Mouse (Mus musculus): ENCODE results near the gene Rbmxl1. TPM values are rescaled to one million over a fixed set of nuclear protein-coding genes. Genes with fewer than 3 reads are reported as not detected.

Rbmxl1 gene
- polyA plus RNA-seq, 1 experiment from 2014 or later = 168 TPM

DNA sequence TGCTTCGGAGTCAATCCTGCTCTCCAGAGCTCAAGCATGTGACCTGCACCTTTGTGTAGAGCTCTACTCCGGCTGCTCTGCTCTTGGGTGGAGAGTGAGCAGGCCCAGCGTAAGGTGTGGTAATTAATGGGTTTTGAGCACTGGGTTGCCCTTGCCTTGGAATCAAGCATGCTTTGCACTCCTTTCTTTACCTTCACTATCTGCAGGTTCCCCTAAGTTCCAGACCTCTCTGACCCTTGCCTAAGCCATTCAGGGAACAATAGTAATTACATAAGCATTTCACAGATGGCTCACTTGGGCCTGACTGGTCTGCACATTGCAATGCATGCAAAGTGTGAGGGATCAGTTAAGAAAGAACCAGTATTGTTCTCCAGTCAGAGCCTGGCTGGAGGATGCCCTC, 29.1 kb upstream of the Rbmxl1 start:
- no peaks in the 10 kb centered on the region for H3K4me1 ChIP-seq (ENCODE audit: control insufficient read depth, insufficient read depth, low read length)
- H3K9me3 ChIP-seq (ENCODE audit: control insufficient read depth, low read length) = no peaks in the 10 kb centered on the region
- 0 out of 2 replicates have a peak, but pooled peaks cover 10% of the 10 kb centered on the region for H3K36me3 ChIP-seq (ENCODE audit: control insufficient read depth, insufficient read depth, low read length)
- WGBS = 90% methylated on average over 3 of the region's 3 CpGs
- ATAC-seq = no peak
- no peak overlapping the region for H3K27ac ChIP-seq (ENCODE audit: low read length)
- H3K27me3 ChIP-seq (replicated peaks; ENCODE audit: control insufficient read depth, insufficient read depth, low read length) = no peaks in the 10 kb centered on the region
- no peak overlapping the region for H3K4me3 ChIP-seq (ENCODE audit: low read length)
- no peak overlapping the region for H3K9ac ChIP-seq (ENCODE audit: low read depth, low read length)
- no peak overlapping the region for H3K4me2 ChIP-seq (ENCODE audit: low read depth, low read length)

DNA sequence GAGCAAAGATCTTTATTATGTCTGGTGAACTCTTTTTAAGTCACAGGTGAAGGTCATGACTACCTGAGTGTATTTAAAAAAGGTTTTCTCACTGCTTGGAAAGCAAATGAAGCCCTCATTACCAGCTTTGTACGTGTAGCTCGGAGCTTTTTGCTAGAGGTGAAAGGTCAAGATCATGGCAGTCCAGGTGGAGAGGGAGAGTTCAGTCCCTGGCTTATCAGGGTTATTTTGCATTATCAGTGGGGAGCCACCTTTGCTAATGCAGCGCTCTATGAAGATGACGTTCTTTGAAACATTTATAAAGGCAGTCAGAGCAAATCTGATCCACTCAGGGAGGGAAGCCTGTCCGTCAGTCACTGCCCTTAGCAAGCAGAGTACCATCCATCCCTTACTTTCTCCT, 28.0 kb upstream of the Rbmxl1 start:
- no peak overlapping the region for H3K9ac ChIP-seq (ENCODE audit: low read depth, low read length)
- H3K27ac ChIP-seq (ENCODE audit: low read length) = no peak overlapping the region
- no peak for ATAC-seq
- no peak overlapping the region for H3K4me2 ChIP-seq (ENCODE audit: low read depth, low read length)
- no peaks in the 10 kb centered on the region for H3K9me3 ChIP-seq (ENCODE audit: control insufficient read depth, low read length)
- no peak overlapping the region for H3K4me3 ChIP-seq (ENCODE audit: low read length)
- no peaks in the 10 kb centered on the region for H3K4me1 ChIP-seq (ENCODE audit: control insufficient read depth, insufficient read depth, low read length)
- H3K36me3 ChIP-seq (ENCODE audit: control insufficient read depth, insufficient read depth, low read length) = 0 out of 2 replicates have a peak, but pooled peaks cover 8% of the 10 kb centered on the region
- 77% methylated on average over 5 of the region's 5 CpGs for WGBS
- no peaks in the 10 kb centered on the region for H3K27me3 ChIP-seq (replicated peaks; ENCODE audit: control insufficient read depth, insufficient read depth, low read length)

DNA sequence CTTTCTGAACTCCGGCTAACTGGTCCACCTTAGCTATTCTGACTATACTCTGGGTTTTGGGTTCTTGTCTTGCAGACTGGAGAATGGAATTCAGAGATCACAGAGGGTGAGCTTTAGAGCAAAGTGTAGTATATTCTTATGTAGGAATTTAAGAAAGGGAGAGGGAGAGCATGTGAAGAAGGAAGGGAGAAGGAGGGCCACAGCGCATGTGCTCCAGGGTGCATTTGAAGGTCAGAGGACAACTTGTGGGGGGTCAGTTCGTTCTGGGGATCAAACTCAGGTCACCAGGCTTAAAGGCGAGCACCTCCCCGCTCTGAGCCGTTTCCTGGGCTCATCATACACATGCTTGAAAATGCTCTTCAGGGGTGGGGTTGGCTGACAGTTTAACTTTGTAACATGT, 25.3 kb upstream of the Rbmxl1 start:
- WGBS = 68% methylated on average over 6 of the region's 6 CpGs

GRCm38 (mm10) chr8:78515132-78515531, 6.4 kb upstream of the Rbmxl1 start:
- Histone ChIP-seq H3K27ac (ENCODE audit: low read length) (no peak overlapping the region), H3K4me1 (ENCODE audit: control insufficient read depth, insufficient read depth, low read length) (no peaks in the 10 kb centered on the region), H3K9me3 (ENCODE audit: control insufficient read depth, low read length) (no peaks in the 10 kb centered on the region), H3K9ac (ENCODE audit: low read depth, low read length) (no peak overlapping the region), H3K27me3 (replicated peaks; ENCODE audit: control insufficient read depth, insufficient read depth, low read length) (no peaks in the 10 kb centered on the region), H3K36me3 (ENCODE audit: control insufficient read depth, insufficient read depth, low read length) (peaks cover 3% of the 10 kb centered on the region; the same call in 1 of the 2 replicates), H3K4me3 (ENCODE audit: low read length) (no peak overlapping the region), H3K4me2 (ENCODE audit: low read depth, low read length) (no peak overlapping the region)
- no peak for ATAC-seq
- WGBS = 94% methylated on average over 3 of the region's 3 CpGs

More for the DNA sequence above, 25.3 kb upstream of the Rbmxl1 start:
- Histone ChIP-seq H3K9ac (ENCODE audit: low read depth, low read length) (no peak overlapping the region), H3K27me3 (replicated peaks; ENCODE audit: control insufficient read depth, insufficient read depth, low read length) (no peaks in the 10 kb centered on the region), H3K4me2 (ENCODE audit: low read depth, low read length) (no peak overlapping the region), H3K27ac (ENCODE audit: low read length) (no peak overlapping the region), H3K4me3 (ENCODE audit: low read length) (no peak overlapping the region), H3K4me1 (ENCODE audit: control insufficient read depth, insufficient read depth, low read length) (no peaks in the 10 kb centered on the region), H3K36me3 (ENCODE audit: control insufficient read depth, insufficient read depth, low read length) (0 out of 2 replicates have a peak, but pooled peaks cover 11% of the 10 kb centered on the region), H3K9me3 (ENCODE audit: control insufficient read depth, low read length) (no peaks in the 10 kb centered on the region)
- no peak for ATAC-seq

DNA sequence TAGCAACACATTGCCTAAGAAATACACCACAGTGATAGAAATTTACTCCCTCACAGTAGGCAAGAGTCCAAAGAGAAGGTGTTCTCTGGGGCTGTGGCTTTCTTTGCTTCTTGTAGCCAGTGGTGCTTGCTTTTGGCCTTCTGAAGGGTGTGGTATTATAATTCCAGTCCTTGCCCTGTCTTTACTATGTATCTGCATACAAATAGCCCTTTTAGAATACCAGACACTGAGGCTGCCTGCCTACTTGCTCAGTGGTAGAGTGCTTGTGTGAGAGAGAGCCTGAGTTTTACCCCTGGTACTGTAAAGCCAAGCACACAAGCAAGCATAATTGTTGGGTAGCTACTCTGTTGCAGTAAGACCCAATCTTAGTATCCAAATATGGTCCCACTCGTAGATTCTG, 6.0 kb upstream of the Rbmxl1 start:
- Histone ChIP-seq H3K27me3 (replicated peaks; ENCODE audit: control insufficient read depth, insufficient read depth, low read length) (no peaks in the 10 kb centered on the region), H3K27ac (ENCODE audit: low read length) (no peak overlapping the region), H3K4me1 (ENCODE audit: control insufficient read depth, insufficient read depth, low read length) (no peaks in the 10 kb centered on the region), H3K4me2 (ENCODE audit: low read depth, low read length) (no peak overlapping the region), H3K9ac (ENCODE audit: low read depth, low read length) (no peak overlapping the region), H3K4me3 (ENCODE audit: low read length) (no peak overlapping the region), H3K9me3 (ENCODE audit: control insufficient read depth, low read length) (no peaks in the 10 kb centered on the region), H3K36me3 (ENCODE audit: control insufficient read depth, insufficient read depth, low read length) (peaks cover 3% of the 10 kb centered on the region; the same call in 1 of the 2 replicates)
- no peak for ATAC-seq
- WGBS = 93% methylated on average over 1 of the region's 1 CpGs

- Histone ChIP-seq H3K9me3 (ENCODE audit: control insufficient read depth, low read length) (no peaks in the 10 kb centered on the region), H3K36me3 (ENCODE audit: control insufficient read depth, insufficient read depth, low read length) (peaks cover 3% of the 10 kb centered on the region; the same call in 1 of the 2 replicates), H3K9ac (ENCODE audit: low read depth, low read length) (no peak overlapping the region), H3K27me3 (replicated peaks; ENCODE audit: control insufficient read depth, insufficient read depth, low read length) (no peaks in the 10 kb centered on the region), H3K4me2 (ENCODE audit: low read depth, low read length) (no peak overlapping the region), H3K27ac (ENCODE audit: low read length) (no peak overlapping the region), H3K4me3 (ENCODE audit: low read length) (no peak overlapping the region), H3K4me1 (ENCODE audit: control insufficient read depth, insufficient read depth, low read length) (no peaks in the 10 kb centered on the region)
- WGBS = 92% methylated on average over 4 of the region's 4 CpGs
- ATAC-seq = no peak
Observed at GRCm38 (mm10) chr8:78513106-78513505, 4.4 kb upstream of the Rbmxl1 start.

- Histone ChIP-seq H3K36me3 (ENCODE audit: control insufficient read depth, insufficient read depth, low read length) (peaks cover 4% of the 10 kb centered on the region; the same call in 1 of the 2 replicates), H3K4me2 (ENCODE audit: low read depth, low read length) (0 out of 2 replicates have a peak overlapping the region, but pooled peaks have one; percentile 7), H3K27me3 (replicated peaks; ENCODE audit: control insufficient read depth, insufficient read depth, low read length) (no peaks in the 10 kb centered on the region), H3K27ac (ENCODE audit: low read length) (no peak overlapping the region), H3K4me1 (ENCODE audit: control insufficient read depth, insufficient read depth, low read length) (no peaks in the 10 kb centered on the region), H3K9me3 (ENCODE audit: control insufficient read depth, low read length) (no peaks in the 10 kb centered on the region), H3K4me3 (ENCODE audit: low read length) (no peak overlapping the region), H3K9ac (ENCODE audit: low read depth, low read length) (no peak overlapping the region)
- 57% methylated on average over 3 of the region's 3 CpGs for WGBS
- ATAC-seq = no peak
Observed at GRCm38 (mm10) chr8:78510926-78511325, 2.2 kb upstream of the Rbmxl1 start.

- WGBS = 0% methylated on average over 11 of the region's 11 CpGs
Observed at GRCm38 (mm10) chr8:78510094-78510493, 1.4 kb upstream of the Rbmxl1 start.

GRCm38 (mm10) chr8:78509273-78510031, 754 bp upstream of the Rbmxl1 start, which contains the start of gene Slc10a7:
TSS of gene Slc10a7 (plus strand) at chr8:78509346.
- H3K9ac ChIP-seq (ENCODE audit: low read depth, low read length) = peak within 1 kb of the TSS; percentile 99
- H3K36me3 ChIP-seq (ENCODE audit: control insufficient read depth, insufficient read depth, low read length) = 0 out of 2 replicates have a peak, but pooled peaks cover 10% of the 10 kb centered on the region
- no peaks in the 10 kb centered on the region for H3K9me3 ChIP-seq (ENCODE audit: control insufficient read depth, low read length)
- H3K27ac ChIP-seq (ENCODE audit: low read length) = peak within 1 kb of the TSS; percentile 95
- peak within 1 kb of the TSS; percentile 94 for H3K4me3 ChIP-seq (ENCODE audit: low read length)
- WGBS = under 1% methylated on average over 51 of the region's 51 CpGs
- peak within 1 kb of the TSS; percentile 76 for H3K4me2 ChIP-seq (ENCODE audit: low read depth, low read length)
- no peaks in the 10 kb centered on the region for H3K27me3 ChIP-seq (replicated peaks; ENCODE audit: control insufficient read depth, insufficient read depth, low read length)
- peak; percentile 96 for ATAC-seq
- no peaks in the 10 kb centered on the region for H3K4me1 ChIP-seq (ENCODE audit: control insufficient read depth, insufficient read depth, low read length)

More at GRCm38 (mm10) chr8:78510094-78510493, 1.4 kb upstream of the Rbmxl1 start:
- Histone ChIP-seq H3K4me3 (ENCODE audit: low read length) (peak overlapping the region; percentile 94), H3K27me3 (replicated peaks; ENCODE audit: control insufficient read depth, insufficient read depth, low read length) (no peaks in the 10 kb centered on the region), H3K9ac (ENCODE audit: low read depth, low read length) (peak overlapping the region; percentile 99), H3K27ac (ENCODE audit: low read length) (peak overlapping the region; percentile 95), H3K4me2 (ENCODE audit: low read depth, low read length) (peak overlapping the region; percentile 76), H3K36me3 (ENCODE audit: control insufficient read depth, insufficient read depth, low read length) (0 out of 2 replicates have a peak, but pooled peaks cover 4% of the 10 kb centered on the region), H3K9me3 (ENCODE audit: control insufficient read depth, low read length) (no peaks in the 10 kb centered on the region), H3K4me1 (ENCODE audit: control insufficient read depth, insufficient read depth, low read length) (no peaks in the 10 kb centered on the region)
- peak; percentile 51 for ATAC-seq
